Mouse (Mus musculus): ENCODE data around the gene Hivep1.

DNA sequence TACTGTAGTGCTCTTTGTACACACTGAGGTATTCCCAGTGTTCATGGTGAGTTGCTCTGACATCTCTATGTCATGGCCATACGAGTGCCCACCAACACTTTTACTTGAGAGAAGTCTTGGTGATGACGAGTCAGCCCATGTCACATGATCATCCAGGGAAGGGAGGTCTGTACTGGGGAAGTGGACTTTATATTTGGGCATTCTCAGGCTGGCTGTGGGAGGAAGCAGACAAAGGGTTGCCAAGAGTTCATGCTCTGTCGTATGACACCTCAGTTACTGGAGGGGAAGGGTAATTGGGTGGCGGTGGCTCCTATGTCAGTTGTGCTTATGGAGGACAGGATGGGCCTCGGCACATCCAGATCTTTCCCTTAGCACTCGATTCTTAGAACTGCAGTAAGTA lies 21.5 kb downstream of the Hivep1 start:
- TF ChIP-seq POLR2A (IDR thresholded peaks at IDR 0.05; ENCODE audit: borderline replicate concordance, low read depth, low read length) (no peak), CTCF (IDR thresholded peaks at IDR 0.05; ENCODE audit: low read depth, low read length) (no peak)

Data from bone marrow macrophage, adult 2 months (primary cell).